Mouse (Mus musculus): ENCODE results near the gene Coq9. TPM values are rescaled to one million over a fixed set of nuclear protein-coding genes. Genes with fewer than 3 reads are reported as not detected.

Coq9 gene
- polyA plus RNA-seq (2016; fragmentation: Nextera tagmentation; extraction: Ambion mirVana) = 52.2 and 52.3 TPM in 2 replicates

DNA sequence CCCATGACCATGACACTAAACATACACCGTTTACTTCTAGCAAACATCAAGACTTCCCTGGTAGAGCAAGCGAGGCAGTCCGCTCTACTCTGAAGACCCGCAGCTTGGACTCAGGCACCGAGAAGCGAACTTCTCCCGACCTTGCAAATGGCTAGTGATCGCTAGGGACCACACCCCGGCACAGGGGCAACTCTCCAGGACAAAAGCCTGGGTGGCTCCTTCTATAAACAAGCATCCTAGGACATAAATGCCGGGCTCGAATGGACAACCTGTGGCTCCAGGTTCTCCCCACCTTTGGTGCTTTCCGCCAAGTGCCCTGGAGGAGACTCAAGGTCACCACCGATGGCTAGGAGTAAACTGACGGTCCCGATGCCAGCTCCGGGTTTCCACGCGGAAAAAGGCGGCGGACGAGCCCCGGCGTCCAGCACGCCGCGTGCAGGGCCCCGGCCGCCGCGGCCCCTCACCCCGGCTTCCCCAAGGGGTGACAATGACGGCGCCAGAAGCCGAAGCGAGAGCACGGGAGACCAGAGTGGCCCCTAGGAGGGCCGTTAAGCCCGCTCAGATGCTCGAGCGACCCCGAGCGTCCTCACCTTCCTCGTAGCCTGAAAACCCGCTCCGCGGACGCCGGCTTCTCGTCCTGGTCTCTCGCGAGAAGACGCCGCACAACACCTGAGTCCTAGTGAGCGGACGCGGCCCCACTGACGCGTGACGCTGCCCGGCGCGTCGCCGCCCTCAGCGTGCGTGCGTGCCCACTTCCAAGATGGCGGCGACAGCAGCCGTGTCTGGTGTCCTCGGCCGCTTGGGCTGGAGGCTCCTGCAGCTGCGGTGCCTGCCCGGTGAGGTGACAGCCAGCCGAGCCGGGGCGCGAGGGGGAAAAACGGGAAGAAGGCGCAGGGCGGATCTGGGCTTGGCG lies at the start of gene Coq9, which contains the start of gene Ciapin1:
TSS of gene Coq9 (plus strand) at position 660 of the 913 bp plus-strand sequence.
TSS of gene Ciapin1 (minus strand) at position 697 of the 913 bp plus-strand sequence.
- Histone ChIP-seq H3K27me3 (ENCODE audit: insufficient read depth, poor library complexity, severe bottlenecking) (no peaks in the 10 kb centered on the region), H3K4me3 (peak within 1 kb of the TSS; percentile 93), H3K4me1 (replicated peaks) (peaks cover 25% of the 10 kb centered on the region), H3K27ac (peak within 1 kb of the TSS; percentile 92), H3K9me3 (no peaks in the 10 kb centered on the region), H3K36me3 (no peaks in the 10 kb centered on the region)
- peak; percentile 96 for DNase-seq (ENCODE audit: low spot score)
- WGBS = under 1% methylated on average over 82 of the region's 82 CpGs

DNA sequence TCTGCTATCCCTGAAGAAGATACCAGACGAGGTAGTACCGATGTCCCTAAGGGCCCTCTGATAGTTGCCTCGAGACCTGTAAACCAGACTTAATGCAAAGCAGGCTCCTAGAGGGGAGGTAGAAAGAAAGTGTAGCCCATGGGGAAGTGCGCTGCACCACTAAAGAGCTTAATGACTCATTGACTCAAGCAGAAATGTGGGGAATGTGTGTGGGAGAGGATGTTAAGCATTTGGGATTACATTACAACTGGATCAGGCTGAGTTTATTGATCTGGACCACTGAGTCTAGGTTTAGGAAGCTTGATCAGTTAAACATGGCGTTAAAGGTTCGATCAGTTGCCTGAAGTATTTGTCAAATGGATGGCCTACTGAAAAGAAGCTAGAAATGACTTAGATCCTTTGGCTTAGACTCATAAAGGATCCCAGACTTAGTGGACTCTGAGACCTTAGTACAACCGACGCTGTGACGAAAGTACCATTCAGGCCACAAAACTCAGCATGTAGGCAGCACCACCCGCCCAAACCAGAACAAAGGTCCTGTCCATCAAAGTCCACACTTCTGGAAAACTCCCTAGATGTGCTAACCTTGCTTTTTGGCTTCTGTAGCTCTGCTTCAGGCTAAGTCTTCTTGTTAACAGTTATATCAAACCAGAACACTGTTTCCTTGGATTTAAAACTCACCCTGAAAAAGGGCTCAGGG lies 48.7 kb upstream of the Coq9 start:
- DNase-seq (ENCODE audit: low spot score) = no peak
- Histone ChIP-seq H3K9me3 (no peaks in the 10 kb centered on the region), H3K36me3 (no peaks in the 10 kb centered on the region), H3K27me3 (ENCODE audit: insufficient read depth, poor library complexity, severe bottlenecking) (no peaks in the 10 kb centered on the region), H3K27ac (no peak overlapping the region), H3K4me3 (no peak overlapping the region), H3K4me1 (replicated peaks) (peaks cover 4% of the 10 kb centered on the region)
- WGBS = 60% methylated on average over 10 of the region's 10 CpGs

DNA sequence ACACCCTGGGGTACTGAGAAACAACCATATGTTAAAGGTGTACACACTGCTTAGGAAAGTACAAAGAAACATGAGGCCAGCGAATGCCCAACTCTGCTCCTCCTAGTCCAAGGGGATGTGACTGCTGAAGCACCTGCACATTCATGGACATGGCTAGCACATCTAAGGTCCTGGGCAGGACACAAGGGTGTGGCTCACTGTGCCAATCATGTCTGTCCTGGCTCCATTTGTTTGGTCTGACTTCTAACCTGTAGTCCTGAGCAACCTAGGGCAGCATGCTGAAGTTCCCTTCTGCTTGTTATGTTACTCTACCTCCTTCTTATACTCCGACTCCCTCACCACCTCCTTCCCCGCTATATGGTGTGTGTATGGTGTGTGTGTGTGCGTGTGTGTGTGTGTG lies 43.8 kb upstream of the Coq9 start:
- Histone ChIP-seq H3K4me3 (no peak overlapping the region), H3K4me1 (replicated peaks) (no peaks in the 10 kb centered on the region; the same call in none of the 2 replicates), H3K36me3 (no peaks in the 10 kb centered on the region), H3K9me3 (no peaks in the 10 kb centered on the region), H3K27ac (no peak overlapping the region), H3K27me3 (ENCODE audit: insufficient read depth, poor library complexity, severe bottlenecking) (no peaks in the 10 kb centered on the region)
- no peak for DNase-seq (ENCODE audit: low spot score)
- WGBS = 88% methylated on average over 4 of the region's 4 CpGs

DNA sequence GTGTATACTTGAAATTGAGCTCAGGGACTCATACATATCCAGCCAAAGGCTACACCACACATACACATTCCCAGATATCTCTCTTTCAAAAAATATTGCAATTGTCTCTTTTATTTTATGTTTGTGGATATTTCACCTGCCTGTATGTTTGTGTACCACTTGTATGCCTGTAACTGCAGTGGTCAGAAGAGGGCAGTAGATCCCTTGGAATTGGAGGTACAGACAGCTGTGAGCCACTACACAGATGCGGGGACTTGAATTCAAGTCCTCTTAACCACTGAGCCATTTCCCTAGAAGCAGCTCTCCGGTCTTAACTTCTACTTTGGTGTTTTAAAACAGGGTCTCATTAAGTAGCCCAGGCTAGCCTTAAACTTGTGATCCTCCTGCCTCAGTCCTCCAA lies 43.3 kb upstream of the Coq9 start:
- Histone ChIP-seq H3K9me3 (no peaks in the 10 kb centered on the region), H3K4me1 (replicated peaks) (no peaks in the 10 kb centered on the region; the same call in none of the 2 replicates), H3K27me3 (ENCODE audit: insufficient read depth, poor library complexity, severe bottlenecking) (no peaks in the 10 kb centered on the region), H3K27ac (no peak overlapping the region), H3K4me3 (no peak overlapping the region), H3K36me3 (no peaks in the 10 kb centered on the region)
- WGBS = 93% methylated on average over 2 of the region's 2 CpGs
- no peak for DNase-seq (ENCODE audit: low spot score)

DNA sequence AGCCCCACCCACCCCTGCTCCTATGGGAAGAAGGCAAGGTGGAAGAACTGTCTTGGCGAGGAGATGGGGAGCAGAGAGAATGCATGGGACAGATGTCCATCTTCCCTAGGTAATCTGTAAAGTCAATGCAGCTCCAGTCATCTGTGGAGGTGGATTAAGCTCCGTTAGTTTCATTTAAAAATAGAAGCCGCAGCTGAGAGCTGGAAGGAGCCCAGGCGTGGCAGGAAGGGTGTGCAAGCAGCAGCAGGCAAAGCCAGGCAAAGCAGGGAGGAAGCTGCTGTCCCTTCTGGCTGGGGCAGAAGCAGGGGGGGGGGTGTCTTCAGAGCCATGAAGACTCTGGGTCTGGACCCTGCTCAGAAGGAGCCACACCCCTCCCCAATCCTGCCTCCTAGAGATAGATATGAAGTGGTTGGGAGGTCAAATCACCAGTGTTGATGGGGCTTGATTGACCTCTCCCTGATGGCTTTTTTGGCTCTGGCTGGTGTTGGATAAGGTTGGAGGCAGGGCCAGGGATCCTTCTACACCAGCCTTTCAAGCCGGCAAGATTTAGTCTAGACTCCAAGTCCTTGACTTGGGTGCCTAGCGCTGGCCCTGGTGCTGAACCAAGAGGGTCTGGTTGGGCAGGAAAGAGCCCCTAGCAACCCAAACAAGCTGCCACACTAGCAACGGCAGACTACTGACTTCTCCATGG lies 37.7 kb upstream of the Coq9 start:
- Histone ChIP-seq H3K4me3 (no peak overlapping the region), H3K4me1 (replicated peaks) (0 out of 2 replicates have a peak, but pooled peaks cover 2% of the 10 kb centered on the region), H3K9me3 (no peaks in the 10 kb centered on the region), H3K36me3 (no peaks in the 10 kb centered on the region), H3K27ac (no peak overlapping the region), H3K27me3 (ENCODE audit: insufficient read depth, poor library complexity, severe bottlenecking) (peaks cover 3% of the 10 kb centered on the region; the same call in 1 of the 2 replicates)
- WGBS = 64% methylated on average over 7 of the region's 7 CpGs
- peak; percentile 38 for DNase-seq (ENCODE audit: low spot score)

DNA sequence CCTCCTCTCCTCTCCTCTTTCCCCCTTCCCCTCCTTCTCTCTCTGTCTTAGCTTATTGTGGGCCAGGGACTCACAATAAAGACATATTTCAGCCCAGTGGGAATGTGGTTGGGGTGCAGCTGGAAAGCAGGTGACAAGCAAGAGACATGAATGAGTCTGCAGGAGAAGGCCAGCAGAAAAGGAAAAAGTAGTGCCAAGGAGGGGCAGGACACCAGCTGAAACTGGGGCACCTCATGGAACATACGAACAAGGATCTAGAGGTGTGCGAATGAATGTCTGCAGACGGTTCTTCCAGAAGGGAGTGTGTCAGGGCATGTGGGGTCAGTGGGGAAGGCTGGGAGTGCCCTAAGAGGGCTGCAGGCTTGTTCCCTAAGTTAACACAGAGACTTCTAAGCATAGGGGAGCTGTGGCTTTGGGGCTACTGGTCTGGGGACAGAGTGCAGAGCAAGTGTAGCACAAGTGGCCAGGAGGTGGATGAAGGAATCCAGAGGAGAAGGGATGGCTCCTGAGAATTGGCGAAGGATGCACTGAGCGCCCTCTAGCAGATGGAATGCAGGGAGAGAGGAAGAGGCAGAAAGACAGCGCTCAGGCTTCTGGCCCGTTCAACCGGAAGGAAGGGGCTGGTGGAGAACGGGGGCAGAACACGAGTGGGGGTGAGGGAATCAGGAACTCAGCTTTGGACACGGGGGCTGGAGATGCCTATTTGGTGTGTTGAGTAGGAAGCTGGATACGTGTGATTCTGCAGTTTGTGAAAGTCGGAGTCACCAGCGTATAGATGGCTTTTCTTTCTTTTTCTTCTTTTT lies 36.6 kb upstream of the Coq9 start:
- Histone ChIP-seq H3K9me3 (no peaks in the 10 kb centered on the region), H3K4me1 (replicated peaks) (peaks cover 8% of the 10 kb centered on the region; the same call in 1 of the 2 replicates), H3K4me3 (no peak overlapping the region), H3K27me3 (ENCODE audit: insufficient read depth, poor library complexity, severe bottlenecking) (peaks cover 3% of the 10 kb centered on the region; the same call in 1 of the 2 replicates), H3K27ac (no peak overlapping the region), H3K36me3 (no peaks in the 10 kb centered on the region)
- DNase-seq (ENCODE audit: low spot score) = peak; percentile 38
- 46% methylated on average over 14 of the region's 14 CpGs for WGBS

DNA sequence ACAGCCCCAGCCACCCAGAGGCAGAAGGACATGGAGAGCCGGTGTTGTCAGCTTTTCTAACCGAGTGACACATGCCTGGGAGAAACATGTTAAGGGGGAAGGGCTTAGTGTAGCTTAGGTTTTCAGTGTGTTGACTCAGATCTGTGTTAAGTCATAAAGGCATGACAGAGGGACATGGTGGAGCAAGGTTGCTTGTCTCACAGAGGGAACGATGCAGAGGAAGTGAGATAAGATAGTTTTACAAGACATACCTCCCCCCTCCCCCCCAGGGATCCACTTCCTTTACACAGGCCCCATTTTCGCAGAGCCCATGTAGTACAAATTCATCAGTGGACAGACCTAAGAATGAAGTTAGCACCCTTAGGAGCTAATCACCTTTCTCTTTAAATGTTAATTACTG lies 35.7 kb upstream of the Coq9 start:
- H3K4me1 ChIP-seq (replicated peaks) = peaks cover 15% of the 10 kb centered on the region
- WGBS = 81% methylated on average over 4 of the region's 4 CpGs
- DNase-seq (ENCODE audit: low spot score) = no peak

DNA sequence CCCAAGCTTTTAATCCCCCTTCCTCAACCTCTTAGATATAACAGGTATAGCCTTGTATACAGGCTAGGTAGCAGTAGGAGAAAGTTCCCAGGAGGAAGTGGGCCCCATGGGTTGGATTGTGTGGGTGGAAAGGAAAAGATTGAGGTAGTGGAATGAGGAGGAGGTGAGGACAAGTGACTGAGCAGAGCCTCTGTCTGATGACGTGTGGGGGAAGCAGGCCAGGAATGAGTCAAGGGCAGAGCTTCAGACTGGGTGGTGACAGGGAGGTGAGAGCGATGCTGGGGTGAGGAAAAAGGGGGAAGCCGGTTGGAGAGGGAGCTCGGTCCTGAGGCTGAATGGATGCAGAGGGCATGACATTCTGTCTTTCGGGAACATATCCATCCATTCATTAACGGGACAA lies 34.6 kb upstream of the Coq9 start:
- WGBS = 75% methylated on average over 6 of the region's 6 CpGs
- Histone ChIP-seq H3K27ac (no peak overlapping the region), H3K4me3 (no peak overlapping the region), H3K36me3 (no peaks in the 10 kb centered on the region), H3K9me3 (no peaks in the 10 kb centered on the region), H3K27me3 (ENCODE audit: insufficient read depth, poor library complexity, severe bottlenecking) (peaks cover 3% of the 10 kb centered on the region; the same call in 1 of the 2 replicates), H3K4me1 (replicated peaks) (peaks cover 21% of the 10 kb centered on the region)
- DNase-seq (ENCODE audit: low spot score) = no peak

More for the DNA sequence above, 35.7 kb upstream of the Coq9 start:
- no peak overlapping the region for H3K4me3 ChIP-seq
- no peak overlapping the region for H3K27ac ChIP-seq
- no peaks in the 10 kb centered on the region for H3K9me3 ChIP-seq
- H3K36me3 ChIP-seq = no peaks in the 10 kb centered on the region
- H3K27me3 ChIP-seq (ENCODE audit: insufficient read depth, poor library complexity, severe bottlenecking) = peaks cover 3% of the 10 kb centered on the region; the same call in 1 of the 2 replicates

DNA sequence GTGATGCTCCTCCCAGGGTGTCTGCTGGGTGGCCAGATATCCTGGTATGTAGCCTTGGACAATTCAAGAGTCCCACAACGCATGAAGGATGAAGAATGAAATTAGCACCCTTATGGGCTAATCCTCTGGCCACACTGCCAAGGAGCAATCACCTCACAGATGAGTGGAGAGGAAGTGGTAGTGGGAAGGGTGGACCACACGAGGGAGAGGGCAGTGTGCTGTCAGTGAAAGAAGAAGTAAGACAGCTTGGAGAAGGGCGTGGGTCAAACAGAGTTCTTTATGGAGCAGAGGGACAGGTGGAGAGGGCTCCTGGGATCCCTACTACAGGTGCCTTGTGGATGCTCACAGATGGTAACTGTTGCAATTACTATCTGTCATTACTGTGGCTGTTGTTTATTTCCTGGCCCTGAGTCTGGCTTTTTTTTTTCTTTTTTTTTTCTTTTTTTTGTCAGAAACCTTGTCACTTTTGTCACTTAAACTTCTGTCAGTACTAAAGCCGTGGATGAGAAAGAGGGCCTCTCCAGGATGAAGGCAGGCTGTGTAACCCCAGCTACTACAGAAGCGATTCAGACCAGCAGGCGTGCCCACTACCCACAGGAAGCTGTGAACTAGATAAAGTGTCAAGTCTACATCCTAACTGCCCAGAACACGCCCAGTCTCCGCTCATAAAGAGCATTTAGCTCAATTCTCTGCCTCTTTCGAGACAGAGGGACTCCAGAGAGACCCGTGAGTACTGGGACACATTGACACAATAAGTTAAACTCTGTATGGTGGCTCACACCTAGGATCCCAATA lies 33.4 kb upstream of the Coq9 start:
- Histone ChIP-seq H3K36me3 (no peaks in the 10 kb centered on the region), H3K4me1 (replicated peaks) (peaks cover 21% of the 10 kb centered on the region), H3K27me3 (ENCODE audit: insufficient read depth, poor library complexity, severe bottlenecking) (peaks cover 3% of the 10 kb centered on the region; the same call in 1 of the 2 replicates), H3K9me3 (no peaks in the 10 kb centered on the region), H3K4me3 (no peak overlapping the region), H3K27ac (no peak overlapping the region)
- 84% methylated on average over 10 of the region's 10 CpGs for WGBS
- no peak for DNase-seq (ENCODE audit: low spot score)

DNA sequence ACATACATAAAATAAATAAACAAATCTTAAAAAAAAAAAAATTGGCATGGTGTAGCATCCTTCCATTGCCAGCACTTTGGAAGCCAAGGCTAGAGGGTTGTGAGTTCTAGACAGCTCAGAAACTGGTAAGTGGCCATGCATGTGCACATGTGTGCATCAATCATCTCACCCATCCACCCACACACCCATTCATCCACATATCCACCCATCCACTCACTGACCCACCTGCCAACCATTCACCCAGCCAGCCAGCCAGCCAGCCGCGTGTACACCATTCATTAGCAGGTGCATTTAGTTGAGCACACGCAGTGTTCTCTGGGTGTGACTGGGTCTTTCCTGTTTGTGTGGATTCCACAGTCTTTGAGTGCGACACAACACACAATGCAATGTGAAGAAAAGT lies 32.3 kb upstream of the Coq9 start:
- Histone ChIP-seq H3K27ac (no peak overlapping the region), H3K9me3 (no peaks in the 10 kb centered on the region), H3K27me3 (ENCODE audit: insufficient read depth, poor library complexity, severe bottlenecking) (peaks cover 3% of the 10 kb centered on the region; the same call in 1 of the 2 replicates), H3K4me3 (no peak overlapping the region), H3K4me1 (replicated peaks) (peaks cover 21% of the 10 kb centered on the region), H3K36me3 (no peaks in the 10 kb centered on the region)
- no peak for DNase-seq (ENCODE audit: low spot score)
- 62% methylated on average over 4 of the region's 4 CpGs for WGBS

DNA sequence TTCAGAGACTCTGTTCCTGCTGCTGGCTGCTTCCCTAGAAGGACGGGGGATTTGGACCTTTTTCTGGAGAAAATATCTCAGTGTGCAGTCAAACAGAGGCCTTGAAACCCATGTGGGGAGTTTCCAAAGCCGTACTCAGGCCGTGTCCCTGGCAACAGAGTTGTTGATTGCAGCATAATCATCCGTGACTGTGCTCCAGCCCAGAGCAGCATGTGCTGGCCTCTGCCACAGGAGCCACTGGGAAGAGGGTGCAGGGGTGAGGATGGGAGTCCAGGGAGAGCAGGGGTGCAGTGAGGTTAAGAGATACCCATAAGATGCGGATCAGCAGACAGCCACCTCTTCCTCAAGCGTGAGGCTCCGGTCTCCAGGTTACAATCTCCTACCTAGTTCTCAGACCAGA lies 30.6 kb upstream of the Coq9 start:
- H3K9me3 ChIP-seq = no peaks in the 10 kb centered on the region
- 59% methylated on average over 7 of the region's 7 CpGs for WGBS
- H3K27ac ChIP-seq = peak overlapping the region; percentile 41; the same call in 1 of the 2 replicates
- H3K36me3 ChIP-seq = no peaks in the 10 kb centered on the region
- H3K4me1 ChIP-seq (replicated peaks) = peaks cover 23% of the 10 kb centered on the region
- no peak overlapping the region for H3K4me3 ChIP-seq
- DNase-seq (ENCODE audit: low spot score) = peak; percentile 11
- peaks cover 3% of the 10 kb centered on the region; the same call in 1 of the 2 replicates for H3K27me3 ChIP-seq (ENCODE audit: insufficient read depth, poor library complexity, severe bottlenecking)
